Mouse (Mus musculus) heart, postnatal 0 days (tissue): ENCODE measurements around the gene Nemp2.

Source experiments
- CTCF ChIP-seq: IDR thresholded peaks from 2 replicates; pipeline ENCODE4 v1.5.1; 2016; ENCODE audit warnings: antibody characterized with exemption, control low read depth, low read depth
- EP300 ChIP-seq: IDR thresholded peaks from 2 replicates; pipeline ENCODE4 v1.6.1; 2016; ENCODE audit warnings: antibody characterized with exemption, low read depth

- no peak for TF ChIP-seq CTCF
- TF ChIP-seq EP300, result no peak
Observed at GRCm38 (mm10) chr1:52660765-52661164, 30.3 kb downstream of the Nemp2 start.
